Mouse (Mus musculus) forelimb bud, embryonic 11.5 days (tissue): ENCODE results near the gene Bmper.

ENCODE experiments used
- DNase-seq: peaks from one replicate; pipeline ENCODE4 v3.0.0-alpha.2; 2012; ENCODE audit warnings: low read depth, low spot score

Gene Bmper

DNA sequence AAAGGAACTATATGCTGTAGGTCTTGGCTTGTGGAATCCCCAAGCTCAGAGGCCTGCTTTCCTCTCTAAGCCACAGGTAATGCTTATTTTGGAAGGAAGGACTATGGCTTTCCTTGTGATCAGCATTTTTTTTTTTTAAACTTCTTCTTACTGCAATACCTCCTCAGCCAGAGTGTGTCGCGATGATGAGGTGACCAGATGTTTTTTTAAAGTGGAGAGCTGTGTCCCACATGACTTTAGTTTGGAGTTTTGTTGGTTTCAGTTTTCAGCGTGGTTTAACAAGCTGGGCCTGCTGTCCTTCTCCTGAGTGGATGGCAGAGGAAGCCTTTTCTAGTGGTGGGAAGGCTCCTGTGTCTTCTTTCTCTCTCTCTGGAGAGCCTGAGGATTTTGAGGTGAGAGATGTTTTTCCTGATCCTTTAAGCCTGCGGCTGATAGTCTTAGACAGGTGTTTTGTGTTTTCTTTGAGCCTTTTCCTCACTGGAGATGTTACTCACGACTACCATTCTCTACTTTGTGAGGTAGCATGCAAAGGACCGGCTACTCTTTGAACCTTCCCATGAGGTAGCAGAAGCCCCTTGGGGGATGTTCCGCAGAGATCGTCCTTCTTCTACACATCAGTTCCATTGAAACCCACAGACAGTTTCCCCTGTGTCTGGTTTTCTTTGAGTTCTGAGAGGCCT, 74.8 kb downstream of the Bmper start:
- DNase-seq = no peak

DNA sequence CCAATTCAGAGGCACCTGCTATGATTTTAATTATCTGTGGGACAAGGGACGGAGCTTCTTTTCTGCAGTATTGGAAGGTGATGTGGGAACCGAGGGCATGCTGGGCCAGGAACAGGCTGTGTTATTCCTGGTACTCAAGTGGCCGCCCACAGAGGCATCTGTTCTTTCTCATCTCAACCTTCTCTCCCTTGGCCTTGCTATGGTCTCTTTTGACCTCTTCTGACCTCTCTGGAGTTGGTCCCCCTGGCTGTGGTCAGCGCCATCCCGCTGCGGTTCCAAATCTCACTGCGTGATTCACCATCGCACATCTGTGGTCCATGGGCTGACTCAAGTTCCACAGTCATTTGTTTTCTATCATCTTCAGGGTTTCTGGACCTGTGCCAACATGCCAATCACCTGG, 77.5 kb downstream of the Bmper start:
- DNase-seq = no peak

DNA sequence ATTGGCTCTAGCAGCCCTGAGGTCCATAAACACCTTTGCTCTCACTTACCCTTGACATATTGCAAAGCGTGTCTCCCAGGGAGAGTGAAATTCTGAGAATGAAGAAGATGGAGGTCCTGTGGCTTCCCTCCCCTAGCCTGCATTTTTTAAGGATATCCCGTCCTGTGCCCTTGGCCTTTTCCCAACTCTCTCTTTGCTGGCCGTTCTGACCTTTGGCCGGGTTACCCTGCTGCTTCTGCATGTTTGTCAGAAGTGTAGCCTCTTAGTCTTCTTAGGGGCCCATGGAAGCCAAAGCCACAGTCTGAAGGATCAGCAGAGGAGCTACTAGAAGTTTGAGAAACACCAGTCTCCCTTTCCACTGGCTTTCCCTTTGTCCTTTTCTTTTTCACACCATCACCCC, 82.8 kb downstream of the Bmper start:
- DNase-seq = no peak

DNA sequence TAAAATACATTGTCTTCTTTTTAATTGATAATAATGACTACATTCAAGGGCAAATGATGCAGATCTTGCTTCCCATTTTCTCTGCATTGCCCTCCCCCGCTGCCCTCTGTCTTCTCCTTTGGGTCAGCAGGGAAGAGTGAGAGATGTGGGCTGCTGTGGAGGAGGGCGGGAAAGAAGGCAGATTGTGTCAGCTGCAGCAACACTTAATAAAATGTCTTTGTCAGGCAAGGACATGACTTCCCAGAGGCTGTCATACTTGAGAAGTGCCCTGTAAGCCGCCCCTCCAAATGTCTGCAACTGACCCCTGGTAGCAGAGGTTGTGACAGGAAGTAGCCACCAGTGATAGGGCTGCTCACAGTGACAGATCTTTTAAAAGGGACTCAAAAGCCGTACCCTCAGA, 83.3 kb downstream of the Bmper start:
- DNase-seq = no peak

DNA sequence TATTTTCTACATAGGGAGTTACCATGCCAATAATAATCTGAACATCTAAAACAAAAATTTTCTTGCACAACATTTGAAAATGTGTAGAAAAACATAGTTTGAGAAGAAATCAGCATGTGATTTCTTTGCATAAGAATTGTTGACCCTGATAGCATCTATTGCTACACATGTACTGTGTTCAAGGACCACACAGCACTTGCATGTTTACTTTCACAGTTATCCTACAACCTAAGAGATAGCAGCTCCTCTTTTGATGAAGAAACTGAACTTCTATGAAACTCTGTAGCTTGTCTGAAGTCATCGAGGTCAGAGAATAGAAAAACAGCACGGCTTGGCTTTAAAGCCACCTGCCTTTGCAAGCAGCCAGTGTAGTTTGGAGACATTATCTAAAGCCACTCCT, 85.0 kb downstream of the Bmper start:
- DNase-seq = no peak

DNA sequence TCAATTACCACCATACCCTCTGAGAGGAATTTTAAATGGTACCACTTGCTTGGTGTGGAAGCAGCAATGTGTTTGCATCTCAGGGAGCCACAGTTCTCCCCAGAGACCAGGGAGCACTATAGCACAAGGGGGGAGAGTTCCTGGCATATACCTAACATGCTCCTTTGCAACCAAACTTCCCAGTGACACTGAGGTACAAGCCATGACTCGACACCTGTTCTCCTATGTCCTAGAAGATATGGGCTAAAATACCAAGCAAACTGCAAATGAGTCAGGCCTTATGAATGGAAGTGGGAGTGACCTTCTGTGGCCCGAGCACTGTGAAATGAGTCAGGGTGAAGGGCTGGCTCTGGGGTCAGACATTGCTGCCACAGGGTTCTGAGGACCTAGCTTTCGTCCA, 88.1 kb downstream of the Bmper start:
- no peak for DNase-seq

DNA sequence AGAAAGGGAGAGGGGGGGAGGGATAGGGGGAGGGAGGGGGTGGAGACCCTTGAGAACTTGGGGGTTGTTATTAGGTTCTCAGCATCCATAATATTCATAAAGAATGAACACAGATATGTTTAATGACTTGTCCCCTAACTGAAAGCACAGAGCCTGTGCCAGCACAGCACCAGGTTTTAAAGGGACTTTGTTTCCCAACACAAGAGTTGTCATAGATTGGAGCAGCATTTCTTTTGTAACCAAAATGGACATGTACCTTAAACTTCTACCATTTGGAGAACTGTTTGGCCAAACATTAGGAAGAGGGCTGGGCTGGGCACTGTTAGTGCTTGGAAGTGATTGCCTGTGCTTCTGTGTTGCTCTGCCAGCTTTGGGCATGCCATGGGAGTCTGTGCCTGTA, 89.1 kb downstream of the Bmper start:
- no peak for DNase-seq

DNA sequence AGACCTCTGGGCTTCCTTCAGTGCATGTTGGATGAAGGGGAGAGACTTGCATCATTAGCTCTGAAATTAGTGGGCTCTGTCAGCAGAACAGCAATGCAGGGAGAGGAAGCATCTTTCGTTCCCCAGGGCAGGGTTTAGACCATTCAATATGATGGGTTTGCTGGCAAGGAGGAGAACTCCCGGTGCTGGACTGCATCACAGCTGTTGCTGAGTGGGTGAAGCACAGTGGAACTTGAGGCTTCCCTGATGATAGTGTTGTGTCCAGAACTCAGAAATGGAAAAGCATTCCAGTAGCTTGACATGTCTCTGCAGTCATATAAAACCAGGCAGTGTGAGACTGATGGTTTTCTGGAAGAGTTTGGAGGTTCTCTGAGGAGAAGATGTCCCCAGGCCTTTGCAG, 90.0 kb downstream of the Bmper start:
- no peak for DNase-seq

DNA sequence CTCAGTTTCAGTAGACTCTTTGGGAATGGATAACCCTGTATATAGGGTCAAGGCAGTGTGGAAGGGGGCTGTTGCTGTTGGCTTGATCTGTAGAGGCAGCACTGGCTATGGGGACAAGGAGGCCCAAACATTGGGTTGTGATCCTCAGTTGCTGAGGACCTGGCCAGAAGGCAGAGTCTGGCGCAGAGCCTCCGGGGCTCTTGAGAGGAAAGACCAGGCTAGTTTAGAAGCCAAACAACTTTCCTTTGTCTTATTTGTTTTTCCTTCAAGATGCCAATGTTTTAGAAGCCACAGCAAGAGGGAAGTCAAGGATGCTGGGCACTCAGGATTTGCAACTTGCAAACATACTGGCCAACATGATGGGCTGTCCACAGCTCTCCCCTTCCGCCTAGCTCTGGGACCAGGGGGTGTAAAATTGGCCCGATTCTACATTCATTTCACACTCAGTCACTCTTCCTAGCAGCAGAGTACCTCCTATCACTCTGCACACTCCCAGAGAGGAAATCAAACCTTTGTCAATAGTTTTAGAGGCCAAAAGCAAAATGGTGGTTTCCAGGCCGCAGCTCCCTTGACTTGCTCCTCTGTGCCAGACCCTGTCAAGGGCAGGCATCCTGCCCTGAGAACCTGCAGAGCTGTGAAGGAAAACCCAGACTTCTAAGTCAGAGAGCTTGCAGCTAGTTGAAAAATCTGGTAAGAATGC, 92.9 kb downstream of the Bmper start:
- no peak for DNase-seq

DNA sequence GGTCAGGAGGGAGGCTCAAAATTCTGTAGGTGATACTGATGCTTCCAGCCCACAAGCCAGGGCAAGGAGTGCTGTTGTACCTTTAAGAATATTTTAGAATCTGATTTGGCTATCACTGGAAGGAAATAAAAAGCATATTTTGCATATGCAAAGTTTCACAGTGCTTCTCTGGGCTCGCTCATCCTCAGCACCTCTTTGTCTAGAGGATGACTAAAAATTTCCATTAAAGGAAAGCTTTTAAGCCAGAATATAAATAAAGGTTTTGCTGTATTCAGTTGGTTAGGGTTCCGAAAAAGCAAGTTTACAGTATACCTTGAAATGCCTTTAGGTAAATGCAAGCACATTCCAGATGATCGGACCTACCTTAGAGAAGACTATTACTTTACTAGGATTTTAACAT, 105.0 kb downstream of the Bmper start:
- DNase-seq = no peak

DNA sequence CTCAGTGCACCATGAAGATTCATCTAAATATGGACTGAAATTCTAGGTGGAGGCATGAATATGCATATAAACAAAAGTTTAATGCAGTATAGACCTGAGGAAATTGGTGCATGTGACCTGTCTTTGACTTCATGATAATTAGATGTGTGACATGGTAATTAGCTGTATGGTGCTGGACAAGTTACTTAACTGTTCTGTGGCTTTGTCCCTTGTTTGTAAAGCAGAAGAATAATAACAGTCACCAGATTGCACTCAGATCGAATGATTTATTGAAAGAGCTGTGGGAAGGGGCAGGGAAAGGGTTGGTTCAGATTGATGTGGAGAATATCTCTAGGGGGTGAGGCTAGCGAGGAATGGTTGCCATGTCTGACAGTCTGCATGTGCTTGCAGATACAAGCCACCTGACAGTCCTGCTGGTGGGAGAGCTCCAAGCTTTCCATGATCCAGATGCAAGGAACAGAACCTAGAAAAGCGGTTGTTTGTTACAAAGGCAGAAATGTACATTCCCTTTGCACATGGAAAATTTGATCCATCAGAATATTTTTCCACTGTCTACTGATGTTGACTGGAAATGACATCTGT, 110.3 kb downstream of the Bmper start:
- DNase-seq = no peak

DNA sequence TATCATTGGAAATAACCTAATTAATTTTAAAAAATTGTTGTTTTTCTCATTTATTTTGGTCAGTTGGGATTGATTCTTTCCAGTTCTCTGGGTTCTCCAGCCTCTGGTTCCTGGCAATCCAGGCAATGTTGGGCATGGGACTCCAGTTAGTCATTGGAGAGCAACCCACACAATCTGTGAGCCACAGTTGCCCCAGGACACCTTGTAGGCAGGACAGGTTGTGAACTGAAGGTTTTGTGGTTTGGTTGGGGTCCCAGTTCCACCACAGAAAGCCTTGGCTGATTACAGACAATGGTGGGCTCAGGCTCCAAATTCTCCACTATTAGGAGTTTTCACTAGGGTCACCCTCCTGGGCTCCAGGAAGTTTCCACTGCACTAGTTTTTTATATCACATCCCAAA, 117.7 kb downstream of the Bmper start:
- DNase-seq = no peak

DNA sequence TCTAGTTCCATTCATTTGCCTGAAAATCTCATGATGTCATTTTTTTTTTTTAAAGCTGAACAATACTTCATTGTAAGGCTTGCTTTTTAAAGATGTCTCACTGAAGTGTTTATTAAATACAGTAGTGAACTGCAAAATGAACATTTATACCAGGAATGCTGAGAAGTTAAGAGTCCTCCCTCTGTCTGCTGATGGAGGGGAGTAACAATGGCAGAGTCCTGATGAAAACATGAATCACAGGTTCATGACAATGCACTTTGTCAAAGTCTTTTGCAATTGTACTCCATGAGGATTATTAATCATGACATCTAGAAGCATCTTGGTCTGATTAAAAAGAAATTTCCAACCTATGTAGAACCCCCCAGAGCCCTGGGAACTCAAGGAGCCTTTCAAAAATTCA, 118.4 kb downstream of the Bmper start:
- DNase-seq = no peak

DNA sequence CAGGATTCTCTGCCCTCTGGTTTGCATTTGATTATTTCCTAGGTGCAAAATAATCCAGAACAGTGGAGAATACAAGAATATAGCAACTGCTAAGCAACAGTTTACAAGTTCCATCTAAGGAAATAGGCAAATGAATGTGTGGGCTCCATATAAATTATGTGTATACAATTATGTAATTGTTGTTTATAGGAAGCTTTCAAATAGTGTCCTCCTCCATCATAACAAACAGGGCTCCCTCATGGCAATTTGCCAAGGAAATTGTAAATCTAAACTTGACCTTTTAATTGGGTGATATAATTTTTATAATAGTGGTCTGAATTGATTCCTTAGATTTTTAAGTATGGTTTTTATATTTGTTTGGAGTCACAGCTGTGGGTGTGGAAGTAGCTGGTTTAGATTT, 121.5 kb downstream of the Bmper start:
- no peak for DNase-seq

DNA sequence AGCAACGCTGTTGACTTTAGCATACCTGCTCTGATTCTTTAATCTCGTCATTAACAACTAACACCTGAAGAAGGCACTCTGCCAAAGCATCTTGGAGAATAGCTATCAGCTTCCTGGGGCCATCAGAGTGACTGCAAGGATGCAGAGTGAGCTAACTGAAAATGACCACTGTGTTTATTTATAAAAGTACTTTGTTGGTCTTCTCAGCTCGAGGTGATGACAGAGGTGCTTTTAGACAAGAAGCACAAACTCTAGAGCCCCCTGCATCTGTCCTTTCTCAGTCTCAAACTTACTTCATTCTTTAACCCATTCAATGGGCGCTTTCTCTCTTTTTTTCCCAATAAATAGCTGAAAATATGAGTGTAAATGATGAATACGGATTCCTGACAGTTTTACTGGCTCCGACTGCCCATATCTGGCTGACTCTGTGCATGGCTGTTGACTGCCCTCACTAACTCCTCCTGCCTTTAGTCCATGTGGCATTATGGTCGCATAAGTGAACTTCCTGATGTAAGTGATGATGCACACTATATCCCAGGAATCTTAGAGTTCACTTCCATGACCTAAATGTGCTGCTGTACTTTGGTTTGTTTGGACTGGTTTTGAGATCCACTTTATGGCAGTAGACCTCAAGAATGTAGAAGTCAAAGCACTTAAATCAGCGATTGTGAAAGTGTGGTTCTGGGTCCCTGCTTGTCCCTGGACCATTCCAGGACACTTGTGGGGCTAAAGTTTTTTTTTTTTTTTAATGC, 122.4 kb downstream of the Bmper start:
- no peak for DNase-seq

DNA sequence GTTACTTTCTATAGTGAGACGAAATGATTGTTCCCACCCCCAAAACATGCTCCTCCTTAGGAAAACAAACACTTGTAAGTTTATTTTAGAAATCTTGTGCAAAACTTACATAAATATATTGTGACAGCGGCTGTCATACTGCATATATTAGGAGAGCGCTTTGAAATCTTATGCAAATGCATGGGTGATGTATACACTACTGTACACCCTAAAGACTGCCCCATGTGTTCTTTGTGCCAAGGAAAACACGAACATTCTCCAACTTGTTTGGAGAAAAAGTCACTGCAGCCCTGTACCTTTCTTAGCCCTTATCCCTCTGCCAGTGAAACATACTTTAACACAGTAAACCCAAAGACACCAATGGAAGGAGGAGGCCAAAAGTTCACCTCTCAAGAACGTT, 126.7 kb downstream of the Bmper start:
- DNase-seq = no peak

DNA sequence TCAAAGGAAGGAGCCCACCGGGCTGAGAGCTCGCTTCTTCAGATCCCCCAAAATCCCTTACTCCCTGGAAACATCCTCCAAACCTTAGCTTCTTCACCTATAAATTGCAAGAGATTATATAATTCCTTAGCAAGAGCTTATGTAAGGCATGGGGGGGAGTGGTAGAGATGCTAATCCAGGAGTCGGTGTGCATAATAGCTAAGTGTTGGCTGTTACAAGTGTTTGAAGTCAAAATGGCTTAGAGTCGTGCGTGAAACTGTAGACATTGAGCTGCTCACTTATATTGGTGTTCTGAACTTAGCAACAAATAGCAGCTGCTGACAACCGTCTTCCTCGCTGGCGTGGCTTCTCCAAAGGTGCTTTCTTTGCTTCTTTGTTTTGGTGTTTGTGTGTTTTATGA, 128.5 kb downstream of the Bmper start:
- DNase-seq = no peak

DNA sequence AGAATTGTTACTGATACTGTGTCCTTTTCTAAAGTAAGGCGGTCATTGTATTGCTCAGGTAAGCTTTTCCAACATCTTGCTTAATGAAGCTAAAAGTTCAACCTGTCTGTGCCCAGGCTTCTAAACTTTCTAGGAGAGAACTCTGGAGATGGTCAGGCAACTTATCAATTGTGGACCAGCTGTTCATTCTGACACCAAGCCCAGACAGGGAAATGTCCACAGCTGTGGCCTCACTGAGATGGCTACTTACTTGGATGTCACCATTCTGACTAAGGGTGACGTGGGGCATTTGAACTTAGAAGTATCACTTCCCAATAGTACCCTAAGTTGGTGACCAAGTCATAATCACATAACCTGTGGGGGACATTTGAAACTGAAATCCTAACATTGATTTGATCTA, 129.5 kb downstream of the Bmper start:
- DNase-seq = no peak

DNA sequence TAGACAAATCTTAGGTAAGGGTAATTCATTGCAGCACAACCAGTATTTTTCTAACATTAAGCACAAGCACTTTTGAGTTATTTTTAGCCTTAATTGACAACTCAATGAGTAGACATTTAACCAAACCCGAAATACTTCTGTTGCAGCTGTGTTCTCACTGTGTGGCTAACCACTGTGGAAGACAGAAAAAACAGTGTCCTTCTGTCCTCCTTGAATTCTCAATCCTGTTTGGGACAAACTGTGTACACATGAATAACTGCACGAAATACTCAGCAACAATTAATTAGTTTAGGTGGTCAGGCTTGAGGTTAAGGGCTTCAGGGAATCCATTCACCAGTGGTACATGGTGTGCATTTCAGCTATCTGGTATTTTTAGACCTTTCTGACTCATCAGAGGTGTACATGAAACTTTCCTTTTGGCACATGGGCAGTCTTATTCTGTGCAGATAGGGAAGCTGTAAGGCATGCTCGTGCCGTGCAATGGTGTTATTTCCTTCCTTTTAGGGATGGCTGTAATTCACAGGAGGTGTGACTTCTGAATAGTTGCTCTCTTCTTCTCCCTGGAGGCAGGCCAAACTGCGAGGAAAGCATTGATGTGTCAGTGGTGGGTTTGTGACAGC, 131.4 kb downstream of the Bmper start:
- DNase-seq = no peak

DNA sequence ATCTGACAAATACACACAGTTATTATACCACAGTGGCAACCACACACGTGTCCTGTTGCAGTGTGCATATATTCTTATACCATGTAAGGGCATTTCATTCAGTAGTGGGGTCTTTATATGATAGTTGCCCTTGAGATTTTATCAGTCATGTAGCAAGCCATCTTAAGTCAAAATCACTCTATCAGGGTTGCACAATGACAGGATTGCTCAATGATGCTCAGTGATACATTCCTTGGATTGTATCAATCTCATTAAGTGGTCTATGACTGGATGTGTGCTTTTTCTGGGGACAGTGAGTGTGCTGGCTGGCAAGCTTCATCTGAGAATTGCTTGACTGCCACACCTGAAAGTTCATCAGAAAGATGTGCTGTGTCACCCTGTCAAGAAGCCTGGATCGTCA, 135.2 kb downstream of the Bmper start:
- DNase-seq = no peak

DNA sequence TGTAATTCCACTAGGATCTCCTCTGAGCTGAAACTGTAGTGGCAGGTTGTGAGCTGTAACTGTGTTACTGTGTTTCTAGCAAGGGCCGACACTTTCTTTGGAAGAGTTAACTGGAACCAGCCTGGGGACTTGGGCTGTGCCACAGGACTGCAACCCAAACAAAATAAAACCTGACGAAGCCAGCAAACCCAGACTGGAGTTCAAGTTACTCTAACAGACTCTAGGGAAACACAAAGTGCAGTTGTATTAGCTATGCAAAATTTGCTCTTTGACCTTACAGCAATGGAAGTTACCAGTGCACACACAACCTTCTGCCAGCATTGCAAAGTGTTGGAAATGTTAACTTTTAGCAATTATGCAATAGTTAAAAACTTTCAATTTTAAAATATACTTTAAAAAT, 140.3 kb downstream of the Bmper start:
- DNase-seq = no peak

DNA sequence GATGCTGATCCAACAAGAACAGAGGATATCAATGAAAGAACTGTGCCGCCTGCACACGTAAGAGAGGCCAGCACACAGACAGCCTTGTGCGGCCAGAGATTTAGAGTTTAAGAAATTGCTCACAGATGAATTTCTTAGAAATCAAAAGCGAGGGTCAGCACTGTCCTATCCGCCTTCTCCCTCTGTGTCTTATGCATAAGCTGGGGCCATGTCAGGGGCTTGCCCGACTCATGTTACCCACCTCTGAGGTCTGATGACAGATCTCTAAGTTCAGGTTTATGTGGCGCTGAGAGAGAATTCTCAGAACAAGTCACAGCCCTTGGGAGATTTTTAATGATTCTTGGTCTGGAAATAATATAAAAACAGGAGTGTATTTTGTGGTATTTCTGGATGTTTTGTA, 140.7 kb downstream of the Bmper start:
- peak; percentile 7 for DNase-seq
